Mouse (Mus musculus) E14TG2a.4 (cell line): ENCODE measurements around the gene Cyp4f16.
"Not testable (repeated sequence)": the region's sequence is repeated elsewhere in the genome, so short reads cannot be mapped to it uniquely, and the experiment has no call there.

Experiments used
- CTCF ChIP-seq: conservative IDR thresholded peaks from 2 replicates; pipeline ENCODE4 v1.5.1; 2014; ENCODE audit warnings: low read length
- POU5F1 ChIP-seq: IDR thresholded peaks from 2 replicates; pipeline ENCODE4 v1.6.1; 2014; ENCODE audit warnings: low read length, borderline replicate concordance

GRCm38 (mm10) chr17:32573286-32573685, 36.9 kb downstream of the Cyp4f16 start:
- TF ChIP-seq CTCF, POU5F1: not testable (repeated sequence)
